Mouse (Mus musculus) urinary bladder, postnatal 4 days (tissue): ENCODE measurements around the gene Ssx2ip.
"Not testable (repeated sequence)": the region's sequence is repeated elsewhere in the genome, so short reads cannot be mapped to it uniquely, and the experiment has no call there.

Source experiments
- DNase-seq, 2 experiments: peaks; one replicate each; pipeline ENCODE4 v3.0.0; 2021 to 2022; ENCODE audit warnings: low spot score in 2 of 2

The Ssx2ip gene

DNA sequence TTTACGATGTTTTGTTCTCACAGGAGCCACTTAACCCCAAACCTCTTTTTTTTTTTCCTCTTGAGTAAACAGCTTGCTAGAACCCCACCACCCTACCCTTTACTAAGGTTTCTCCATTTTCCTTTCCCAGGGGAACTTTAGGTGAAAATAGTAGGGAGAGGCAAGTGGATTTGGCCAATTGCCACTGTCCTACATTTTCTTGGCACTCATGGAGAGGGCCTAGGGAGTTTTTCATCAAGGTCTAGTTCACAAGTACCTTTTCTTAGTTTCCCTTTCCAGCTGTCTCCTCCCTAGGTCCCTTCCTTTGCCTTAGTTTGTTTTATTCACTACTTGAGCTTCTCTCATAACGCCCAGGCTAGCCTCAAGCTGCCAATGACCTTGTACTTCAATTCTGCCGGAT is 672 bp upstream of the Ssx2ip start:
- DNase-seq, result no peak

- no peak for DNase-seq
Measured at GRCm38 (mm10) chr3:146405213-146406006, 968 bp downstream of the Ssx2ip start.

DNA sequence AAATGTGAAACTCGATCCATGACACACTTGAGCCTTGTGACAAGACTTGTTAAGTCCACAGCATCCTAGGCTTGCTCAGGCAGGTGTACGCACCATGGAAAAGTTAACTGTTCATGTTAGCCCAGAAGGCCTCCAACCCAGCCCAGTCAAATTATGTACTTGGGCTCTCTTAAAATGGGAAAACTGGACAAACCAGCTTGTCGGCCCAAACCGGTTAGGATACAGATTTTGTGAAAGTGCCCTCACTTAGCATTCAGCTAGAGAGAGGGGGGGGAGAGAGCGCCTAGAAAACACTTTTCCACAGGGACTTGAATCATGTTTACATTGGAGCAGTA is 1.5 kb downstream of the Ssx2ip start:
- no peak for DNase-seq

- DNase-seq, result no peak
Measured at GRCm38 (mm10) chr3:146407086-146407721, 2.8 kb downstream of the Ssx2ip start.

- no peak for DNase-seq
Measured at GRCm38 (mm10) chr3:146410114-146410513, 5.7 kb downstream of the Ssx2ip start.

GRCm38 (mm10) chr3:146412008-146412407 is 7.6 kb downstream of the Ssx2ip start:
- DNase-seq, result no peak

DNA sequence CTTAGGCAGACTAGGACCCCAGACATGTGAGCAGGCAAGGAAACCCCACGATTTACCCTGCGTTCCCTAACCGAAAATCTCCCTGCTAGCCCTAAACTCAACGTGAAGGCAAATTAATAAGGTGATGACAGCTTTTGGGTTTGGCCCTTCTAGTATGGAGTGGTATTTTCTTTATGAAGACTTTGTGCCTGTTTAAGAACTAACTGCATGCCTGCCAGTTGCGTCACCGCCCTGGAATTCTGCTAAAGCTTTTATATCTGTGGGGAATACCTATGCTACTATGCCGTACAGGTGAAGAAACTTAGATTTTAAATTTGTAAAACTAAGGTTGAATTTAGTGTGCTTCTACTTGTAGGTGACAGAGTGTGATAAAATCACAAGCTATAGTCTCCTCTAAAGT is 8.0 kb downstream of the Ssx2ip start:
- DNase-seq, result no peak

GRCm38 (mm10) chr3:146413016-146413415 is 8.6 kb downstream of the Ssx2ip start:
- DNase-seq, result no peak

DNA sequence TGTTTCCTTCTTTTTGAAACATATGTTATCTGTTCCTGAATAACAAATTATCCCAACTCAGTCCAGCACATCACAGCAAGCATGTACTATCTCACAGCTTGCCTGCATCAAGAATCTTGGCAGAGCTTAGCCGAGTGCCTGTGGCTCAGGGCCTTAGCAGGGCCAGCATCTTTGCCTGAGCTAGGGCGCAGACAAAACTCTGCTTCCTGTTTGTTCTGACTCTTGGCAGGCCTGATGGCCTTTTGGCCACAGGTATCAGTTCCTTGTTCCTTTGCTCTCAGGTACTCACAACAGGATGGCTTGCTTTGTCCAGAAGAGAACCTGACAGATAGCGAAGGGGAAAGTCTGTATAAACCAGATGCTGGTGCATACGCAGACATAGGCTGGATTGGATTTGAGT is 9.6 kb downstream of the Ssx2ip start:
- DNase-seq, result no peak

GRCm38 (mm10) chr3:146414555-146414954 is 10.1 kb downstream of the Ssx2ip start:
- DNase-seq, result no peak

DNA sequence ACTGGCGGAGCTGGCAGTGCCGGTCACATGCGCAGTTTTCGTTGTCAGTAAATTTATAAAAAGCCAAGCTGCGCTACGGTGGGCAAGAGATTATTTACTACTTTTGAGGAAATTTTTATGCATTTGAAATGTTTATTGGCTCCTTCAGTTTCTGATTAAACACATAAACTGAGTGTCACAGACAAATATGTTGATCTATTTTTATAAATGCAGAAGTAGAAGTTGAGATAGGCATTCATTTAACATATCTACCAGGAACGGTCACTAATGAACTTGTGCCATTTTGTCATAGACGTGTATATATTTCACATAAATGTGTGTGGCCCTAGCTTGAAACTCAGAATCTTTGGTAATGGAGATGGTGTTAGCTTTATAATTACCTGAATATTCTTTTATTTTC is 13.4 kb downstream of the Ssx2ip start:
- no peak for DNase-seq

DNA sequence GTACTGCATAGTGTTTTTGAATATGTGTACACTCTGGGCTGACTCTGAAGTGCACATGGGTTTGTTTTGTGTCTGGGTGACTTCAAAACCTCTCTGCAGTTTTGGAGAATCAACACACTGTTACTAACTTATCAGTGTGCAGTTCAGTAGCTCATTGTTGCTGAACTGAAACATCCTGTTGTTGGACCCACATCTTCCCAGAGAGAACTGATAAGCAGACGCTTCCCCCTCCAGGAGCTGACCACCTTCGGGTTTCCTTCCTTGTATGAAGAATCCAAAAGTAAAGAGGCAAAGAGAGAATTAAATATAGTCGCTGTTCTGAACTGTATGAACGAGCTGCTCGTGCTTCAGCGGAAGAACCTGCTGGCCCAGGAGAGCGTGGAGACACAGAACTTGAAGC is 14.5 kb downstream of the Ssx2ip start:
- no peak for DNase-seq

DNA sequence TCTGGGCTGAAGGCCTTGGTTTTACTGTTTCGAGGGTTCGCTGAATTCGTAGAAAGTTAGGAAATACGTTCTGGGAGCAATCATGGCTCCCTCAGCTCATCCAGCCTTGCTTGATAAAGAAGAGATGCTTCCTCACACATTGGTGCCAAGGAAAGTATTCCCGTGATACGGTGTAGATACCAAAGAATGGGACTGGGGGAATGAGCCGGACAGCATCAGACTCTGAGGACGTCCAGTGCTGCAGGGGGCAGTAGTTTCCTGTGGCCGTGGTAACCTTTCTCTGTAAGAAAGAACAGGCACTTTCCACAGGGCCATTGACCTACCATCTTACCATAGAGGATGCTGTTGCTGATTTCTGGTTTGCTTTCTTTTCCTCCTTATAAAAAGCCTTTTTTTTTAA is 15.1 kb downstream of the Ssx2ip start:
- no peak for DNase-seq

DNA sequence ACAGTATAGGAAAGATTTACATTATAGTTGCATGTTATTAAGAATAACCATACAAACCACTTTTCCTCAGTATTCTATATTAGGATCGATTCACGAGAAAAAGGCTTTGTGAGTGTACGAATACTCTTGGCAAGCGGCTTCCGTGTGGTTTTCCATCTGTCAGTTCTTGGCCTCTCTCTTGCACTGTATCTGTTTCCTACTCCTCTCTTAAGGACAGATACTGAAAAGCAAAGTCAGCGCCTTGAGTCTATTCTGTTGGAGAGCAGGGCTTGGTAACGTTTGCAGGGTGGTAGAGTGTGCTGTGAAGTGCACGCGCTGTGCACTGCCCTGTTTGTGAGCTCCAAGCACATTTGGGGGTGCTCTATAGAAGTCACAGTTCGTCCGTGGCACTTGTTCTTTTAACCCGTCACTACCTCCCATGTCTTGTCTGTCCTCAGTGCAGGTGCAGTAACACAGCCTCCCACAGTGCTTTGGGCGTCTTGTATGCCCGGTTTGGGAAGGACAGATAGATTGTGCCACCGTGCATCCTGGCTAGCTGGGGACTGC is 15.6 kb downstream of the Ssx2ip start:
- DNase-seq, result no peak

GRCm38 (mm10) chr3:146421787-146422186 is 17.3 kb downstream of the Ssx2ip start:
- no peak for DNase-seq

GRCm38 (mm10) chr3:146423710-146424109 is 19.3 kb downstream of the Ssx2ip start:
- DNase-seq, result no peak

DNA sequence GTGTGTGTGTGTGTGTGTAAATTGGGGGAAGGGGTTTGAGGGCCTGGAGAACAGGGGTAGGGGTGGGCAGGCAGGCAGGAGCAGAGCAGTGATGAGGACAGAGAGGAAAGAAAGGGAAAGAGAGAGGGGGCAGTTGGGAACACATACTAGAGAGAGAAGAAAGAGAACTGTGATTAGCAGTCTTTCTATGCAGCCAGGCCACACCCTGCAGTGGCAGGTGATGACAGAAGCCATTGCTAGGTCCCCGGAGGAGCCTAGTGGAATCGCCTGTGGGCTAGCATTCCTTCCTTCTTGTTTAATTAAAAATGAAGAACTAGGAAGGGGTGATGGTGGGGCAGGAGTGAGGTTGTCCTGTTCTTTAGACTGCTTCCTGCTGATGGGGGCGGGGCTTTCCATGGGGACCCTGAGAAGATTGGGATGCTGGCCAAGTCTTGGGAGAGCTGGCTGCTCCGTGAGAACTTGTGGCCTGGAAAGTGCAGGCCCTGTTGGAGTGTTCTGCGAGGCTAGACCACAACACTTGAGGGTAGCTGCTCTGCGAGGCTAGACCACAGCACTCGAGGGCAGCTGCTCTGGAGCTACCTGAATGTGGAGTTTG is 20.0 kb downstream of the Ssx2ip start:
- DNase-seq, result no peak

GRCm38 (mm10) chr3:146425902-146426301 is 21.5 kb downstream of the Ssx2ip start:
- no peak for DNase-seq

GRCm38 (mm10) chr3:146426489-146426888 is 22.0 kb downstream of the Ssx2ip start:
- DNase-seq, result no peak

- not testable (repeated sequence) for DNase-seq
Measured at GRCm38 (mm10) chr3:146433063-146433462, 28.6 kb downstream of the Ssx2ip start.

- DNase-seq, result no peak
Measured at GRCm38 (mm10) chr3:146433681-146434350, 29.4 kb downstream of the Ssx2ip start.

- DNase-seq, result no peak
Measured at GRCm38 (mm10) chr3:146434686-146435085, 30.2 kb downstream of the Ssx2ip start.
